Mouse (Mus musculus): Measurements from ENCODE around the gene Ldb1. TPM values are rescaled to one million over a fixed set of nuclear protein-coding genes. Genes with fewer than 3 reads are reported as not detected.
A peak's percentile ranks its signal among the peaks of the same experiment; 100 is the strongest.

Ldb1 gene
- total RNA-seq, 1 experiment from 2014 or later, result 63.1 TPM

DNA sequence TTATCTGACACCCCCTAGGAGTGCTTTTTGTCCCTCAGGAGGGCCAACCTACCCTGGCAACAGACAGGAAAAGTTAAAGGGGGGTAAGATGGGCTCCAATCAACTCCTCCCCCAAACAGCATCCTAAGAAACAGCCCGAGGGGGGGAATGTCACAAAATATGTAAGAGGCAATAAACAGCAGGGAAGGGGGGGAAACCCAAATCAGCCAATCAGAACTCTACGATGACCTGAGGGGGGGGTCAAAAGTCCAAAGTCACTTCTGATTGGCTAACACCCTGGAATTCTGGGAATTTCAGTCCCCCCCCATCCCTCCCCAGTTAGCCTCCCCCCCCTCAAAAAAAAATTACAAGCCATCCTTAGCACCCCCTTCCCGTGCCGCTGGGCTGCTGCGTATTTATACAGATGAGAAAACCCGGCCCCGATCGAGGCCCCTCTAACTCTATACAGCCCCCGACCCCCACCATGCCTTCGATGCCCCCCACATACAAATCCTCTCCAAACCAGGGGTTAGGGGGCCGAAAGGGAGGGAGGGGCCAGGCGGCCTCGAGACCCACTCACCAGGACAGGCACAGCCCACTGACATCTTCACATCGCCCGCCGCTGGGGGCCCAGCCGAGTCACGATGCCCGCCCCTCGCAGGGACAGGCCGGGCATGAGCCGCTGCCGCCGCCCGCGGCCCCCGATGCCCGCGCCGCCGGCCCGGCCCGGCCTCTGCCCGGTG is 582 bp downstream of the Ldb1 start, which contains the start of gene Pprc1:
Gene Pprc1, plus strand, starts transcription at position 616 of the 722 bp plus-strand sequence.
- peak; percentile 79 for DNase-seq

DNA sequence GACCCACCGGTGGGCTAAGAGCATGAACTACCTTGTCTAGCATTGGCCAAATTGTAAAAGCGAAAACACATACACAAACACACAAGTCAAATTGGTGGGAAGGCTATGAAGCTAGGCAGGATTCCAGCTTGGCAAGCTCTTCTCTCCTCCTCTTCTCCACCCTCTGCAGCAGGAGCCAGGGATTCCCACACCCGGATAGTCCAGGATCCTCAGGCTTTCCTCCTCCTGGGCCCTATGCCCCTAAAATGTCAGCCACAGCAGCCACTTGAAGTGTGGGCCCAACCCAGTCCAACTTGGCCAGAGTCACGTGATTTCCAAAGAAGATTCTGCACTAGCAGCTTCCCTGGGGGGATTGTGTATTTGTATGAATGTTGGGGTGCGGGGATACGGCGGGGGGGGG is 1.6 kb downstream of the Ldb1 start:
- no peak for DNase-seq

DNA sequence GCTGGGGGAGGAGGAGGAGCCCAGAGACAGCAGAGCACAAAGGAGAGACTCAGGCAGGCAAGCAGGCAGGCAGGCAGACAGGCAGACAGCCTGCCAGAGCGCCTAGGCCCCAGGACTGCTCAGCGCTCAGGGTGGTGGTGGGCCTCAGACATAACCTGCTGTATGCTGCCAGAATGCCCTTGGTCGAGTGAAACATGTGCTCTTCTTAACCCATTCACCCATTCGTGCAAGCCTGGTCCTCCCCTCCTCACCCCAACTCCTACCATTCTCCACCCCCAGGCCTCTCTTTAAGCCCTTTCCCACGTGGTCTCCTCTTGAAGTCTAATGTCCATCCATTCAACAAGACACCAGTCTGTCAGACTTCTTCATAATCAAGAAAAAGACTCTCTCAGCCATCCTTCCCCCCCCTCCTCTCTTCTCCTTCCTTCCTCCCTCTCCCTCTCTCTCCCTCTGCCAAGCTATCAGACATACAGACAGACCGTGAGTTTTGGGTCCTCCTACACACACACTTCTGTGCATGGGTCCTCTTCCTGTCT is 2.5 kb downstream of the Ldb1 start:
- DNase-seq, result peak; percentile 70

DNA sequence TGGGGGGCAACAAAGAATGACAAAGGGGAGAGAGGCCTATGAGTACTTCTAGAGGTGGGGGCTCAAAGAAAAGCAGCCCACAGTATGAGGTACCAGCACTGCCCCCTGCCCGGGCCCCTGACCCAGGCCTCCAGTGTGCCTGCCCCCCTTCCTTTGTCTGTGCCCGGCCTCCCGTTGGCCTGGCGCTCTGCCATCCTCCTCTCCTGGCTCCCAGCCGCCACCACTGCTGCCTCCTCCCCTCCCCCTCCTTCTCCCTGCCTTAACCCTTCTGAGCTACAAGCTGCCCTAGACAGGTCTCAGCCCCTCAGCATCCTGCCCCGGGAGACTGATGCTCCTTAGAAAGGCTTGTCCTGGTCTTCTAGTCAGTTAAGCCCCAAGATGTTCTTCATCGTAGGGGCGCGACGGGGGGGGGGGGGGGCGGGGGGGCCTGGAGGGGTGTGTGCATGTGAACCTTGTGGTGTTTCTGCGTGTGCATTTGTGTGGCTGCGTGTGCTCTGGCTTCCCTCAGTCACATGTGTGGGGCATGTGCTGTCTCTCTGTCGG is 3.0 kb downstream of the Ldb1 start:
- DNase-seq, result peak; percentile 96

DNA sequence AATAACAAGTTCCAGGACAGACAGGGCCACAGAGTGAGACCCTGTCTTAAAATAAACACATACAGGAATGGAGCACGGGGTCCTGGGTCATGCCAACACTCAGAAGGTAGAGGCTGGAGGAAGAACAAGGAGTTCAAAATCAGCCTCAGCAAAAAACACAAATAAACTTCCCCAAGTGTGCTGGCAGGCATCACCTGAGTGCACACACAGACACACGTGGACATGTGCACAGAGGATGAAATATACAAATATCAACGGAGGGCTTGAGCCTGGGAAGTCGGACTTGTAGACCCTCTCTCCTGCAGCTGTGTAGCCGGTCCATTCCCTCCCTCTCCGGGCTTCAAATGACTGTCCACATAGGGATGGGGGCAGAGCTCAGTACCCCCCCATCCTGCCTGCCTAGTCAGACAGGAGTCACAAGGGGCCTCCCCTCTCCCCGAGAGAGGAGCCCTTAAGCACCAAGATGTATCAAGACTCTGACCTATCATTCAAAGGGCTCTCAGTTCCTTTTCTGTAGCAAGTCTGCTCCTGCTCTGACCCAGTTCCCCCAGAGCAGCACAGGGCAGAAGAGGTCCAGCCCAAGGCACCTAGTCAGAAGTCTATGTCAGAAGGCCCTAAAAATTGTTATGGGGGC is 3.6 kb downstream of the Ldb1 start:
- DNase-seq, result no peak

DNA sequence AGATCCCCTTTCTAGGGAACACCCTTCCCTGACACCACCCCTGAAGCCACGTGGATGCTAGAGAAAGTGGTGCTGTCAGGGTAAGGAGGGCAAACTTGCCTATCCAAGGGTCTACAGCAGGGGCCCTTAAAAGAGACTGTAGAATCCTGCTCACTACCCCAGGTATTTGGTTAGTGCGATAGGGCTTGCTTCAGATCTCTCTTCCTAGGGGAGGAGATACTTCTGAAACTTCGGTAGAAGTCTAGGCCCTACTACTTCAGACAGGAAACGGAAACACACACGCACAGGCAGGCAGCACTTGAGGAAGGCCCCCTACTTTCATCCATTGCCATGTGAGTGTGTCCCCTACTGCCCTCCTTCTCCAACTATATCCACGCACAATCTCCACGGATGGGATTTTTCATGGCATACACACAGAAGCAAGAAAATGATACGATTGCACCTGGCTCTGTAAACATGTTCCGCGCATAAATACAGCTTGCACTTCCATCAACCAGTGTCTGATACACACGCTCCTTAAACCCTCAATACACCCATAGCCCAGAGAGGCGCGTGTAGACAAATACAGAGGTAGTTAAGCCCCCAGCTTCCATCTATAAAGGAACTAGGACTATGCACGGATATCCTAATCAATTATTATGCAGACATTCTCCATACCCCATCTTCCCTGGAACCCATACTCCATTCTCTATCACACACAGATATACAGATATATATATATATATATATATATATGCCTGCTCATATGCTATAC is 4.7 kb downstream of the Ldb1 start:
- DNase-seq, result no peak

DNA sequence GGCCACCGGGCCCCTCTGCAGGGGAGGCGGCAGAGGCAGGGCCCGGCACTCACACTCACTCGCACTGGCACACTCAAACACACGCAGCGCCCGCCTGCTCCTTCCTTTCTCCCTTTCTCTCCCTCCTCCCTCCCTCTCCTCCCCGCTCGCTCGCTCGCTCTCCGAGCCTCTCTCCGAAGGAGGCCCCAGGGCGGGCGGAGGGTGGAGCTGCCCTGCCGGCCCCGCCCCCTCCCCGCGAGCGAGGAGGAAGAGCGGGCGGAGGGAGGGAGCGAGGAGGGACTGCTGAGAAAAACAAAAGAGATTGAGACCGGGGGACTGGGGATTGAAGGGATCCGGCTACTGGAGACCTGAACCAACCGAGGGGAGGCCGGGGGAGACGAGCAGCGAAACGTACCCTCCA is 5.5 kb downstream of the Ldb1 start:
- peak; percentile 96 for DNase-seq

DNA sequence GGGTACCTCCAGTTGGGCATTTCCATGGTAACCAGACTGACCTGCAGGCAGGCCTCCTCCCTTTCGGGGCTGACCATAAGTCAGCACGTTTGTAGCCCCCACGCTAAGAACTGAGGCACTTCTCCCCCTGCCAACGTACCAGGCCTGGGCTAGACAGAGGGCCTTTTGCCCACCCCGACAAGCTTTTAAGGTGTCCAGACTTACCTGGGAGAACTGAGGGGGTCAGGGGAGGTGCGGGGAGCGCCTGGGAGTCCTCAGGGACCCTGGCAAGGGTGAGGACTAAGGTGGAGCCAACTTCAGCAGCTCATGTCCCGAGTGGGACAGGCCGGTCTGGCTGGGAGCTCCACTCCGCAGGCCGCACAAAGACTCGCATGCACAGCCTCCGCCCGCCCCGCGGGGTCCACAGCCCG is 6.2 kb downstream of the Ldb1 start:
- DNase-seq, result peak; percentile 54

DNA sequence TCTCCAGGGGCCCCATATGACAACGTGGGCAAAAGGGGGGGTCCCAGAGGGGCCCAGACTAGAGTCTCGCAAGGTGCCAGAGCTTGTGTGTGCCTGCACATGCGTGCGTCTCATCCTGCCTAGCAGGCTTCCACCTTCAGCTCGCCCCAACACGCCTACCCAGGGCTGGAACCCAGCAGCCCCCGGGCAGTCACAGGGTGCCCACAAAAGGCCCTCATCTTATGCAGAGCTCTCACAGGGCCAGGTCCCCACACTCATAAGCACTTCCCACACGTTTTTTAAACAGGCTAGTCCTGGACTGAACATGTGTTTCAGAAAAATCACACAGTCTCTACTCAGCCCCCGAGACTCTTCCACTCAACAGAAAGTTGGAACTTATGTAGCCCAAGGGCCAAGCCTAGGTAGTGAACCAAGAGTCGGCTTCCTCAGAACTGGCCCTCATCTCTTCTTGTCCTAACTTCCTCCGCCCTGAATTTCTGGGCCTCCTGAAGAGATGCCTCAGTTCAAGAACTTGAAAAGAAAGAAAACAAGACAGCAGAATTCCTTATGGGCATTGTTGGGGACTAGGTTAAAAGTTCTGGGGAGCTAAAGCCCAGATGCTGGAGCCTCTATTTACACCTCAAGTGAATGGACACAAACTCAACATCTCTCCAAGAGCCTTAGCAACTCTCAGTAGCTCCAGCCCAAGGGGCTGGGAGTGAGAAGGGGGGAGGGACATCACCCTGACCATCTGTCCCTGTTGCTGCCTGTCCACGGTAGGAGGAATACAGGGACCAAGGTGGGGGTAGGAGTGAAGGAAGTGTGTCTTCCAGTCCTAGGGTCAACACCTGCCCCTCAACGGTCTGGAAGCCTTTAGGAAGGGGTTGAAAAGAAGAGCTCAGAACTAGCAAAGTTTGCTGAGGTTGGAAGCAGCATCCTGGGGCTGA is 6.8 kb downstream of the Ldb1 start:
- no peak for DNase-seq

DNA sequence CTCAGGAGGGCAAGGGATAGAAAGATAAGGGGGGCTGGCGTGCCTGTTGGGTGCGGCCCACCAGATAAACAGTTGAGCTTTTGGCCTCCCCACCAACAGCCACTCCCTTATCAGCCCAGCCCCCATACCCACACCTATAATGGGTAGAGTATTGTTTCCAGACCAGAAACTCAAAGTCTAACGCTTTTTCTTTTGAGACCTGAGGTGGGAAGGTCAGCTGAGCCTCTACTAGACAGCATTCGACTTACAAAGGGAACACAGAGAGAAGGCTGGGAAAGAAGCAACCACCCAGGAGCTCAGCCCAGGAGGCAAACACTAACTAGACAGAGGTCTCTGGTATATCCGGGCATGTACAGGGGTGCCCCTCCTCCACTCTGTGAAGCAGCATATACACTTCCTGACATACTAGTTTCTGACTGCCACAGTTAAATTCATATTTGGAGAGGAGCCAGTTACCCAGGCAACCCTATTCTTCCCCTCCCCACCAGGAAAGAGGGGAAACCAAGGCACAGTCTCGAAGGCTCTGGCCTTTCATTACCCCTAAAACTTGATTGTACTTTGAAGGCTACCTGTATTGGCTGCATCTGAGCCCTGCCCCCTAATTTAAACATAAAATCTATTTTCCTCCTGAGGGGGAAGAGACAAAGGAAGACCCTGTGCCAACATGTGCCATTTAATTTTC is 7.6 kb downstream of the Ldb1 start:
- DNase-seq, result no peak

DNA sequence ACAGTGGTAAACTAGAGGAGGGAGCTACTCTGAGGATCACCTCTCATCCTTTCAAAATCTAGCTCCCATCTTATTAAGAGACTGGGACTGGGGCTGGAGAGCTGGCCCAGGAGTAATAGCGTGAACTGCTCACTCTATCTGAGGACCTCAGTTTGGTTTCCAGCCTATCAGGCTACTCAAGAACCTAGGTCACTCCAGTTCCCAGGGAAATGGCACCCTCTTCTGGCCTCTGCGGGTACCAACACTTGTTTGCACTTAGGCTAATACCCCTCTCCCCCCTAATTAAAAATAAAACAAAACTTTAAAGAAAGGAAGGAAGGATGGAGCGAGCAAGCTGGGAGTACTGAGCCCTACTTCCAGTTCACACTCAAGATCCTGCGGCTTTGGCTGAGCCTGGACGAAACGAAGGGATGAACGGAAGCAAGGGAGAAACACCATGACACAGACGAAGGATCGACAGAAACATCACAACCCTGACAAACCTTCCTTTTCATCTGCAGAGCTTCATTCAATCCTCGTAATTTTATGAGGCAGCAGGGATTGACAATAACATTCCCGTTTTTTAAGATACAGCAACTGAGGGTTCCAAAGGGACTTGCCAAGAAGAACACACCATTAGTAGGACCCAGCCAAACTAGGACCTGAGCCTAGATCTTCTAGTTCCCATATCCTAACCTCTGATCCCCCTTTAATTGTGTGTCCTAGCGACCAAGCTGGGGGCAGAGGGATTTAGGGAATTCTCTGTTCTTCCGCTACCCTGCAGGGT is 8.4 kb downstream of the Ldb1 start:
- DNase-seq, result peak; percentile 55

DNA sequence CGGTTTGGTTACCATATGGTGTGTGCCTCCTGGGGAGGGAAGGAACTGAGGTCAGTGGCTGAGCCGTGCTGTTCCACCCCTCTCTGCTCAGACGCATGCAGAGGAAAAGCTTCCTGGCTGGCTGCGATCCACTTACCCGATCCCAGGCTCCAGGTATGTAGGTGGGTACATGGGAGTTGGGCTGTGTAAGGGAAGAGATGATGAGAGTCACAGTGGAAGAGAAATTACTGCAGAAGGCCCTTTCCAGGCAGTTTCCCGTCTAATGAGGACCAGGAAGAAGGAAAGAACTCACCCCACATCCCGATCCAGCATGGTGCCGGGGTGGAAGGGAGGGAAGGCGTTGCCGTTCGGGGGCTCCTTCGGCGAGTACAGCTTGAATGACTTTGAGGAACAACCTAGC is 9.0 kb downstream of the Ldb1 start:
- no peak for DNase-seq

DNA sequence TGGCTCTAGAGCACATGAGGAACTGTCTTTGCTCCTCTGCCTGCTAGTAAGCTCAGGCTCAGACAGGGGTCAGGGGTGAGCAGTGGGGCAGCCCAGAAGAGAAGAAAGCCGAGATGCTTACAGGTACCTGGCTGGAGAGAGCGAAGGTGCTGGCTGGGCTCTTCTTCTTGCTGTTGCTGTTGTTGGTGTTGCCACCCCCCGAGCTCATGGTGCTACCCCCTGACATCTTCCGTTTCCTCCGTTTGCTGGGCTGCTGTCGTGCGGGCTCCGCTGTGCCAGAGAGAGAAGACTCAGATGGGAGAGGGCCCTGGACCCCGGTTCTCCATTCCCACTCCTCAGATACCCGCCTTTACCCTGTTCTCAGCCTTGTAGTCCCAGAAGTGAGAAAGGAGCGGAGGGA is 11.1 kb downstream of the Ldb1 start:
- no peak for DNase-seq

DNA sequence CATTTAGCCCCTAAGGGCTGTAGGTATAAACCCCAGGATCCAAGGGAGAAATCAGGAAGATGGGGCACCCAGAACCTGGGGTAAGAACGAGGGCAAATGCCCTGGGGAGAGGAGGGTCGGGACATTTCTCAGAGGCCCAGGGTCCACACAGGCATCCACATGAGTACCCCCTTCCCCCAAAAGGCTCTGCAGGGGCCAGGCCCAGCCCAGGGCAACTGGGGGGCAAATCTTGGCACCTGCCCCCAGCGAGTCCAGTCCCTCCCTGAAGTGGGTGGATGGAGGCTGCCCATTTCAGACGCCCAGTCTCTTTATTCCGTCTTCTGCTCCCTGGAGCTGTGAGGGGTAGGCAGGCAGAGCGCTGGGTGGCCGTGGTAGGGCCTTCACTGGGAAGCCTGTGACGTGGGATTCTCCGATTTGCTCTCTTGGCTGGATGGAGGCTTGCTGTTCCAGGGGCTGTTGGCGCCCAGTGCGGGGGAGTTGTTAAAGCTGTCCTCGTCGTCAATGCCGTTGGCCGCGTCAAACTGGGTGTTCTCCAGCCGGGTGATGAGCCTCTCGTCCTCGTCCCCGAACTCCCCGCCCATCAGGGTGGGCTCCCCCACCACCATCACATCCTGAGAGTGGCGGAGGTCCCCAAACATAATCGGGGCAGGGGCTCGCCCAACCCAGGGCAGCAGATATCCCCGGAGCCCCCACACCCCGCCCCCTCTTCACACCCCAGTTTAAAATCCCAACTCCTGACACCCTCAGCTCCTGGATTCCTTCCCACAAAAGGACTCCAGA is 12.1 kb downstream of the Ldb1 start:
- DNase-seq, result no peak

DNA sequence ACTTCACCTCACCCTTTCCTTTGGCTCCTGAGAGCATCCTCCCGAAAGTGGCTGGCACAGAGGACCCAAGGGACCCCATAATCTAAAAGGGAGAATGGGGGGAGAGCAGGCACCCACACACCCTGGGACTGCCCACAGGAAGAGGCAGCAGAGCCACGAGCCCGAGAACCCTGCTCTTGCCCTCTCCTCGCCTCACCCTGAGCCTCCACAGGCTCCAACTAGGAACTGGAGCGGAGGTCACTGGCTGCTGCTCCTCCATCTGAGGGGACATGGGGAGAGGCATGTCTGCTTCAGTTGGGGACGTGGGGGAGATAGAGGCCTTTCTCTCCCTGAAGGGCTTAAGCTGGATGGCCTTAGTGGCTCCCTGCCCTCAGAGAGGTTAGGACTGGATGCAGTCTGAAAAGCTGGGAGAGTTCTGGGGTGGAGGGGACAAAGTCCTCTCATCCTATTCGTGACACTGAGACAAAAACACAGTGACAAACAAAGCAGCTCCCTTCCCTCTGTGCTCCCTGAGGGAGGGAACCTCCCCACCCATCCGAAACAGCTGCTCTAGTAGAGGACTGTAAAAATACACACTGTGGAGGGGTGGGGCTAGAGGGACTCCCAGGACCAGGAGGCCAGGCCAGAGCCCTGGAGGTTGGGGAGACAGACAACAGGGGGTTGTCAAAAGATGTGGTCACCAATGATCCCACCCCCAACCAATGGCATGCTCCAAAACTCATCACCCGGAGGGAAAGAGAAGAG is 13.2 kb downstream of the Ldb1 start:
- DNase-seq, result no peak

DNA sequence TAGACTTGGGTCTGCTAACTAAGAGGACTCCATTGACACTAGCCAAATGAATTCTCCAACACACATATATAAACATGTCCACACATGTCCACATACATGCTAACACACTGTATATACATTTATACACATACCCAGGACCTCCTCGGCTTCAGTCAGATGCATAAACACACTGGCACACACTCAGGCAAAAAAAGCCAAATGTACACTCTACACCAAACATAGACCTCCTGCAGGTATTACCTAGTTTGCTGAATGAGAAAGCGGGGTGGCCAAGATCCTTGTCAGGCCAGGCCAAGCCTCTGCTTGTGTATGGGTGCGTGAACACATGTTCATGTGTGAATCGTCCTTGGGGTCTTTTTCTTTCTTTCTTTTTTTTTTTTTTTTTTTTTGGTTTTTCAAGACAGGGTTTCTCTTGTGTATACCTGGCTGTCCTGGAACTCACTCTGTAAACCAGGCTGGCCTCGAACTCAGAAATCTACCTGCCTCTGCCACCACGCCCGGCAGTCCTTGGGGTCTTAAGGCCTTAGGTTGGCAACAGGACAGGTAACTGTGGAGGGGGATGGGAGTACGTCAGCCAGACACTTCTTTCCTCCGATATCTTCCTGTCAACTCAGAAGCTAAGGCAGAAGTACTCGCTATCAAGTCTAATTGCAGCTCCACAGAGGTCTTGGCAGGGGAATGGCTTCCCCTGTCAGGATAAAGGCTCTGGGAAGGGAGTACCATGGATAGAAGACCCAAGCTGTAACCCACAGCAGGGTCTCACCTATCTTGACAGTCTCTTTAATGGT is 14.6 kb downstream of the Ldb1 start:
- DNase-seq, result no peak

DNA sequence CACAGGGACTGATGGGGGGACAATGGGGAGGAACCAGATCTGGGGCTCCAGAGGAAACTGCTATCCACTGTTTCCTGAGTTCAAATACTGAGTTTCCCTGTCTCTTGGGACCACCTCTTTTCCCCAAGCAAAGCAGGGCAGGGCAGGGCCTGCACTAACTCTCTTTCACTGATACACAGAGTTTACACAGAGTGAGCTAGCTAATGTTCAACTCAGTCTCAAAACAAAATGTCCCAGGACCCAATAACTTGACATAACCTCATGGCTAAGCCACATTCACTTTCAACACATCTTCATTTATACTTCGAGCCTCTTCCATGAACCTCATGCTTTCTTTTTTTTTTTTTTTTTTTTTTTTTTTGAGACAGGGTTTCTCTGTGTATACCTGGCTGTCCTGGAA is 15.4 kb downstream of the Ldb1 start:
- DNase-seq, result no peak

Data from adrenal gland, postnatal 14 days (tissue).